Mouse (Mus musculus) layer of hippocampus, postnatal 36 days (tissue): ENCODE data around the gene Szrd1. TPM values are rescaled to one million over a fixed set of nuclear protein-coding genes. Genes with fewer than 3 reads are reported as not detected.
A peak's percentile ranks its signal among the peaks of the same experiment; 100 is the strongest.

Experiments
- DNase-seq, 2 experiments: peaks; one replicate each; pipeline ENCODE4 v3.0.0; 2022
- total RNA-seq, 2 experiments: library from RNA; stranded (reverse); gene quantifications; 2 replicates each; pipeline ENCODE4 v1.2.3; 2021

Gene Szrd1
- total RNA-seq, 2 experiments from 2014 or later, result 47.4 to 62.3 TPM

DNA sequence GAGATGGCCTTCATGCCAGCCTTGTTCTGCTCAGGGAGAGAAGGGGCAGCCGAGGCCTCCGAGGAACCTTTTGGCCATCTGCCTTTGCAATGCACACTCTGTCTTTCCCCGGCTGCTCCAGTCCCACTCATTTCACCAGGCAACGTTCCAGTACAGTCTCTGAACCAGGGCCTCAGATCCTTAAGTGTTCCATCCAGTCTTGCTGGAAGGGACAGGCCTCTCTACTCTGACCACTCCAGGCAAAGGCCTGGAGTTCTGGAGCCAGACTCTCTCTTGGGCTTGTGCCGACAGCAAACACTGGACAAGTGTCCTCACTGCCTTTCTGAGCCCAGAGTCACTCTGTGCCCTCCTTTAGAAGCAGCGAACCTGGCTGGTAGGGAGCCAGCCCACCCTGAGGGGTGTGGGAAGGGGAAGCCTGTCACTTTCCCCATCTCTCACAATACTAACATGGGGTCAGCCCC is 25.0 kb downstream of the Szrd1 start:
- DNase-seq, result peak; percentile 44 to 58

DNA sequence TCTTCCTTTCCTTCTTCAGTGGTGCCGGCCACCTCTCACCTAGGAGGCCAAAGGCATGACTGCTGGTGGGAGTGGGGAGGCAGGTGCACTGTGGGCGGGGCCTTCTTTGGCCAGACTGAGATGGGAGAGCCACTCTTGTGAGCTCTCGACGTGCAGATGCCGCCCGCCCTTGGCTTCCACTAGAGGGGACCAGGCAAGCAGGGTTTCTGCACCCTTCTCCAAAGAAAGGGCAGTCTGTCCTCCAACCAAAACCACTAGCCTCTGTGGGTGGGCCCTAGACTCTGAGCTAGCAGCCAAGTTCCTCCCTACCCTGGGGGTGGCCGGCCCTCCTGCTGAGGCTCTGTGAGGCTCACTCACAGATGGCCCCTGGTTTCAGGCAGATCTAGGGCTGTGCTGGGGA is 25.7 kb downstream of the Szrd1 start:
- peak in 1 of 2 experiments; percentile 32 for DNase-seq

DNA sequence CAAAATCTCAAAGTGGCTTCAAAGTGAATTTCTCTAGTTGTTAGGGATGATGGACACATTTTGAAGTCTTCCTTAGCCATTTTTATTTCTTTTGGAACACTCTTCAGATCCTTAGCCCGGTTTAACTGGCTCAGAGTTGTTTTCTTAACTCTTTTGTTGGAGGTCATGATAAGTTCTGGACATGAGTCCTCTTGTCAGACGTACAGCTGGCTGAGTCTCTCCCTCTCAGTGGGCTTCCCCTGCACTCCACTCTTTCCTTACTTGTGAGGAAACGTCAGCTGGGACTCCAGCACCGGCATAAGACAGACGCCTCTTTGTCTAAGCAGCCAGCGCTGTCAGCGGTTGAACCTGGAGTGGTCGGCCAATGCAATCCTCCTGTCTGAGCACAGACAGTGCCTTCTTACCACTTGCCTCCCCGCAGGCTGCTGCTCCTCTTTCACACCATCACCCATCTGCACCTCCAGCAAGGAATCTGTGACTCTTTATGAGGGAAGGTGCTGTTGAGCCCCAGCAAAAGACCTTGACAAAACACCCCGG is 31.3 kb downstream of the Szrd1 start:
- DNase-seq, result no peak

DNA sequence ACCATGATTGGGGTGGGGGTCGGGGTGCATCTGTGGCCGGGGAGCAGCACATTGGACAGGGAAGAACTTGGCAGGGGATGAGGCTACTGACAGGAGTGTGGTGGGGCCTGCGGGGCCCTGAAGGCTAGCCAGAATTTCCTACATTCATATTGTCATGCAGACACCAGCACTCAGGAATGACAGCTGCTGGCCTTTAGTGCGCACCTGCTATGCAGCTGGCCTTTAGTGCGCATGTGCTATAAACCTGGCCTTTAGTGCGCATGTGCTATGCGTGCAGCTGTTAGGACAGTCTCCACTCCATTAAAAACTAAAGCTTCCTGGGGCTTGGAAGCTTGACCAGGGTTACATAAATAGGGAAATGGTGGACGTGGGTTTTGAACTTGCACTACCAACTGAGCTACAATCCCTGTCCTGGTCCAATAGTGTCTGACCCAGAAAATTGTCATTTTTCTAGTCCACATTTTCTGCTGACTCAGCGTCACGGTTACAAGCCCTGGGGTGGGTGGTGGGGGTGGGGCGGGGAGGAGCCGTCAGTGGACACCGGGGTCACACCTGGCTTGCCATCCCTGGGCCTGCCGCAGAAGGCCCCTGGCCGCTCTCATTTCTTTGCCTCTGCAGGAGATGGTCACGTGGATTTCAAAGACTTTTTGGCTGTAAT is 32.9 kb downstream of the Szrd1 start:
- no peak for DNase-seq

DNA sequence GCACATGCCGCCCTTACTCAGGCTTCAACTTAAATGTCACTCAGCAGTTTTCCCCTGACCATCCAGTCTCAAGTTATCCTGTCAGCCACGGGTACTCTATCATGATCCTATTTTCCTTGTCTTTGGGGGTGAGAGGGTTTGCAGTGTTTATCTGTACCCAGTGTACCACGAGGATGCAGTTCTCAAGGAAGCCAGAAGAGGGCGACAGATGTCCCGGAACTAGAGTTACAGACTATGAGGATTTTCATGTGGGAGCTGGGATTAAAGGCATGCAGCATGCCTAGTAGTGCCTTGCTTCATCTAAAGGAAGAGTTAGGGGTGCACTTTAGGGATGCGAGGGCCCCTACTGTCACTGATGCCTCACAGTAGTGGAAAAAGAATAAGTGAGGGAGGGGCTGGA is 37.7 kb downstream of the Szrd1 start:
- DNase-seq, result no peak

DNA sequence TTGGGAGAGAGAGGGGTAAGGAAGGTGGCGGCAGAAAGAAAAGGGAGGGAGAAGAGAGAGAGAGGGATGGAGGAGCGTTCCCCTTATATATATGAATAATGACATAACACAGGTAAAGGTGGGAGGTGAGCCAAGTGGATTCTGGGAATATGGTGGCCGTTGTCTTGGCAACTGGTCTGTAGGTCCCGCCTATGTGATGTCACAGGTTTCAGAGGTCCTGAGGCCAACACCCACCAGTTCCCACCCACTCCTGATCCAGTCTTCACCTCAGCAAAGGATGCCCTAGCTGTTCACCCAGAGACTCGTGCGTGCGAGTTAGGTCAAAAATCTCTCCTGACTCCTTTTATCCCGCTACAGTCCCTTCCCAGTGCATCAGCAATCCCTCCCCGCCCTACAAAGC is 38.3 kb downstream of the Szrd1 start:
- DNase-seq, result no peak

DNA sequence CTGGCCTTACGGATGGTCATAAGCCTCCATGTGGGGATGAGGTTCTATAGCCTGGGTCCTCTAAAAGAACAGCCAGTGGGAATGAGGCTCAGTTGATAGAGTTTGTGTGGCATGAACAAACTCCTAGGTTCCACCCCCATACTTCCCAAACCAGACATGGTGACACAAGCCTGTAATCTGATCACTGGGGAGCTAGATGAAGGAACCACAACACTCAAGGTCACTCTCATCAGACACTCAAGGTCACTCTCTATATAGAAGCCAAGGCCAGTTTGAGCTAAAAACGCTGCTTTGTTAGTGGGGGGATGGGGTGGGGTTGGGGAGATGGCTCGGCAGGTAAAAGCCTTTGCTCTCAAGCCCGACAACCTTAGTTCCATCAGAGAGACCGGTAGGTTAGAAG is 39.6 kb downstream of the Szrd1 start:
- DNase-seq, result no peak

DNA sequence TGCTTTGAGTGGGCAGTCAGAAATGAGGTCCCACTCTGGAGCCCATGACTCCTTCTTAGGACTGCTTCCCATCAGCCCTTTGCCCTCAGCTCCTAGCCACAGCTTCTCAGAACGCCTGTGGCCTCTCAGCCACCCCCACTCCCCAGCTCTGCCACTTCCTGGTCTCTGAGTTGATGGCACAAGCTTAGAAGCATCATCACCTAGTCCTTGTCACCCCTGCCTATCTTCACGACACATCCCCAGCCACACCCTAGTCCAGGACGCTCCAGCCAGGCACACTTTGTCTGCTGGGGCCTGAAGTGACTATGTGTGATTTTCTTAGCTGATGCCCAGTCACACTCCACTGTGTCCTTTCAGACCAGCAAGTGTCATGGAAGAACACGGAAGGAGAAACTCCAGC is 40.6 kb downstream of the Szrd1 start:
- DNase-seq, result no peak

DNA sequence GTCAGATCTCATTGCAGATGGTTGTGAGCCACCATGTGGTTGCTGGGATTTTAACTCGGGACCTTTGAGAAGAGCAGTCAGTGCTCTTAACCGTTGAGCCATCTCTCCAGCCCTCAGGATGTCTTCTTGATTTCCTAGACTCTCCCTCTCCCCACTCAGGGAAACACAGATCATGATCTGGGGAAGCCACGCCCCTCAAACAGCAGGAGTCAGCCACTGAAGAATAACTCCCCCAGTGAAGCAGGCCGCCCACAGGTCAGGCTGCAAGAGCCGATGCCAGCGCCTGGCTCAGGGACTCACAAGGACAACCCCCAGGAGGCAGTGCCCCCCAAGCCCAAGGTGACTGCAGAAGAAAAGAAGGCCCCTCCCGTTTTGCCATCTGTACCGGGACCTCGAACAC is 42.9 kb downstream of the Szrd1 start:
- DNase-seq, result no peak

DNA sequence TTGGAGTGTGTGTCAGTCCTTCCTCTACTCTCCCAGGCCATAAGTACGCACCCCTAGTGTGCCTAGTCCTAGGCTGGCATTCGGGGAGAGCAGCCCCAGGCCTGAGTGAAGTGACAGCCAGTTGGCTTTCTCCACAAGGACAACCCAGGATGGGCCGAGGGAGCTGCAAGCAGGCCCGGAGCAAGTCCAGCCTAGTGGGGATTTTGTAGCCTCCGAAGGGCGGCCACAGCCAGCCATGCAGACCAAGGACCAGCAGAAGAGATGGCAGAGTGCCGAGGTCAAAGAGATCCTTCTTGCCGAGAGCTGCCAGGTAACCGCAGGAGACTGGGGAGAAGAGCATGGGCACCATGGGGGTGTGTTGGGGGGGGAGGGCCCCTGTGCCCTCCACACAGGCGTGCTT is 44.6 kb downstream of the Szrd1 start:
- DNase-seq, result no peak

DNA sequence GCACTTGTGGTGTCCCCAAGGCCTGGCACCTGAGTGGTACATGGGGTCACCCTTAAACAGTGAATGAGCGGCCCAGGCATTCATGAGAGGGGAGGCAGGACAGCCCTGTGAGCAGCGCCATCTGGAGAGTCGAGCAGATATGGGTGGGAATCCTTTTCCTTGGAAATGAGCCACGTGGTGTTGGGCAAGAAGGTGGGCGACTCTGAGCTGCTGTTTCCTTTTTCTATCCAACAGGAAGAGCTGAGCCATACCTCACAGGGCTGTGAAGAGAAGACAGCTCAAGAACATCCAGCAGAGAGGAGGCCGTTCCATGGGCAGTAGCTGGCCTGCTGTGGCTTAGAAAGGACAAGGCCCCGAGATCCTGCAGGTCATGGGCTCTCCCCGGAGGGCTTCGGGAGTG is 50.9 kb downstream of the Szrd1 start:
- DNase-seq, result no peak

DNA sequence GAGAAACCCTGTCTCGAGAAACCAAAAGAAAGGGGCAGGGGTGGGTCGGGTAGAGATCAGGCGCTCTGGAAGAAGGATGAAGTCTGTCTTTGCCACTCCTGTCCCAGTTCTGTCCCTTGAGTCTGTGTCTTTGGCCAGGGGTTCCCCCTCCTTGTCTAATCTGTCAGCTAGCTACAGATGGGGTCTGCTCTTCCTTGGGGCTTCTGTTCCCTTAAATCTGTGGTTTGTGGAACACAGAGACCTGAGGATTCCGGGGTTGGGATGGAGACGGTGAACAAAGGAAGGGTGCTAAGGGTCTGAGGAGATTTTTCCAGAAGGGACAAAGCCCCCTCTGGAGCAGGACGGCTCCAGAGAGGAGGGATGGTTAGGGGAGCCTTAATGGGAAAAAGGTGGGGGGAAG is 51.5 kb downstream of the Szrd1 start, which contains the start of gene Spata21:
Gene Spata21 (plus strand): TSS at position 301 of the 400 bp plus-strand sequence.
- DNase-seq, result no peak

DNA sequence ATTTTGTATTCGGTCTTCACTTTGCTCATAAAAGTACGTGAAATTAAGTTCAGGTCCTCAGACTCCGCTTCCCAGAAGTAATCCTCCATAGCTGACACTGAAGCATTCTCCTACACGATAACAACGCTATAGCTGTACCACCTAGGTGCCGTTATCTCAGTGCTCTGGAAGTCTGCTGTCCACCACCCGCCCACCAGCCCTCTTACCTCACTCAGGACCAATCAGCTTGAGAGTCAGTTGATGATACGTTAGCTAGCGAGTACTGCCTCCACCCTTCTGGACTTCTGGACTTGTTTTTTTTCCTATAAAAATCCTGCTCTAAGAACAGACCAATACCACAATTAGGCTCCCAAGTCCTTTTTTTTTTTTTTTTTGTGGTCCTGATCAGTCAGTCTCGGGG is 52.7 kb downstream of the Szrd1 start:
- DNase-seq, result no peak

DNA sequence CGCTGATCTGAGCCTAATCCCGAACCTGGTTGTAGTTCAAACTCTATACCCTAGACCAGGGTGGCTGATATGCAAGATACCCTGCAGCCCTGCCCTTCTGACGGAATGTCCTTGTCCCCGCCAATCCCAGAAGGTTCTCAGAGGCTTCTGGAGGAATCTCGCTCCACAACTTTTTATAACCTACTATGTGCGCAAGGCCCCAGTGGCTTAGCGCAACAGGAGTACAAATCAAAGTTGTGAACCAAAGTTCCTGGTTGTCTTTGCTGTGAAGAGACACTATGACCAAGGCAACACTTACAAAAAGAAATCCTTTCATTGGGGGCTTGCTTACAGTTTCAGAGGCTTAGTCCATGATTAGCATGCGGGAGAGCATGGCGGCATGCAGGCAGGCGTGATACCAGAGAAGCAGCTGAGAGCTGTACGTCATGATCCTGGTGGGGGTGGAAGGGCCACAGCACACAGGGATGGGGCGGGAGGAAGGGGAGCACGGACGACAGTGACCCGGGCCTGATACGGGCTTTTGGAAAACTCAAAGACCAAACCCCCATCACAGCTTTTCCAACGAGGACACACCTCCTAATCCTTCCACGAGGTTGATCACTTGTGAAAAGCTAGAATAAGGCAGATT is 61.0 kb downstream of the Szrd1 start:
- DNase-seq, result no peak

DNA sequence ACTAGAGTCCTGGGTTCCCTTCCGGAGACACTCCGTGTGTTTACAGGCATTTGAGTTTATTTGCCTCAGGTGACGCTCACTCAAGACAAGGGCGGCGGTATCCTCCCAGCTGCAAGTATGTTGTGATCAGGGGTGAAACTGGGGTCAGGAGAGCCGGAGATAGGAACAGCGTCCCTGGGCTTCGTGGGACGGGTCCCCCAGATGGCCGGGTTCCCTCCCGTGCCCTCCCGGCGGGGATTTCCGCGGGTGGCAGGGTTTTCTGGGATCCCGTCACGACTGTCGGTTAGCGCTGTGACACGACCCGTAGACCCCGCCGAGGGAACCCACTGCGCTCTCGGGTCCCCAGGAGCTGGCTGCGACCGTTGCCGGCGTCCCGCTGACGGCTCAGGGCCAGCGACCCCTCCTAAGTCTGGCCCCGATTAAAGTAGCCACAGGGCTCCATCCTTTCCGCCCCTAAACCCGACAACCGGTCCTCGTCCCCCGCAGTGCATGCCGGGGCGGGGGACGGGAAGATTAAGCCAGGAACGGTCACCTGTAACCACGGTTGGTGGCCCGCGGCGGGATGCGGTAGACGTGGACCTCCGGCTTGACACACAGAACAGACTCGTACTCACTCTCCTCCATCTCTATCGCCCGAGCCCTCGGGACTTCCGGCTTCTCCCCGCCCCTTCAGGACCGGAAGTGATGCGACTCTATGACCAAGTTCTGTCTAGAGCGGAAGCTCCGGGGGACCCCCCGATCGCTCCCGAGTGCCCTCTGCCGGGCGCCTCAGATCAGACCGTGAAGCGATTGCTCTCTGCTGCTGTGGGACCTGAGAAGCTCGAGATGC is 61.7 kb downstream of the Szrd1 start, which contains the start of gene Necap2:
Gene Necap2 (minus strand): TSS at position 677 of the 829 bp plus-strand sequence.
- peak; percentile 93 to 94 for DNase-seq

DNA sequence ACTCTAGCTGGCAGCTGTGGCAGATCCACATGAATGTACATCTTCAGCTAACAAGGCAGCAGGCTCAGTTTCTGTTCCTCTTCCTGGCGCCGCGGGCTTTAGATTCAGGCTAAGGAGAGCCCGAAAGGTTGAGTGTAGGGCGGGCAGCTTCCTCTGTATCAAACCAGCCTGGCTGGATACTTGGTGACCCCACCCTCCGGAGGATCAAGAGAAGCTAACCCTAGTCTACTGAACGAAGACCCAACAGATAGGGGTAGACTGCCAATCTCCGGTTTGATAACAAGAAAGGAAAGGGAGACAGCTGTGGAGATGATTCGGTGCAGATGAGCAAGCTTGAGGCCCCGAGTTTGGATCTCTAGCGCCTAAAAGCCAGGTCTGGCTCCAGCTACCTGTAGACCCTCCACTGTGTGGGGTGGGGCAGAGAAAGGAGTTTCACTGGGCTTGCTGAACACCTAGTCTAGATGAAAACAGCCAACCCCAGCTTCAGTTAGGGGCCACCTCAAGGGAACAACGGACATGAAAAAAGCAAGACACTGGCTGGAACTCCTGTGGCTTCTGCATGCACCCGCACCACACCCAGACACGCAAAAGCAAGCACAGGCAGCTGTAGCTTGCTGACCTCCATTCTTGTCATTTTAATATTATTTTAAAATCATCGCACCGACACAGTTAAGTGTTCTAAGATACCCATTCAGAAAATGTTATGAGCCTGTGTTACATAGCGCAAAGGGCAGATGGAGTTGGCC is 62.6 kb downstream of the Szrd1 start:
- DNase-seq, result no peak

DNA sequence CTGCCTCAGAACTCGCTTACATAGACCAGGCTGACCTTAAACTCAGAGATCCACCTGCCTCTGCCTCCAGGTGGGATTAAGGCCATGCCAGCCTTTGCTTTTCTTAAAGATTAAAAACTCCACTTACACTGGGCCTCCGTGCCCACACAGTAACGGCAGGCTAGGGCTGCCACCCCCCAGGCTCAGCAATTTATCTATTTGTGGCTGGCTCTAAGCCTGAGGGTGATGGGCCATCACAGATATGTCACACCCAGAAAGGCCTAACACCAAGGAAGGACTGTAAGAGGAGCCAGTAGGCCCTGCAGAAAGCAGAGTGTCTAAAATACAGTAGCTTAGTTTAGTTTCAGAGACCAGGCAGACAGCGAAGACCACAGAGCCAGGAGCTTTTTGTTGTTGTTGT is 65.5 kb downstream of the Szrd1 start:
- no peak for DNase-seq

DNA sequence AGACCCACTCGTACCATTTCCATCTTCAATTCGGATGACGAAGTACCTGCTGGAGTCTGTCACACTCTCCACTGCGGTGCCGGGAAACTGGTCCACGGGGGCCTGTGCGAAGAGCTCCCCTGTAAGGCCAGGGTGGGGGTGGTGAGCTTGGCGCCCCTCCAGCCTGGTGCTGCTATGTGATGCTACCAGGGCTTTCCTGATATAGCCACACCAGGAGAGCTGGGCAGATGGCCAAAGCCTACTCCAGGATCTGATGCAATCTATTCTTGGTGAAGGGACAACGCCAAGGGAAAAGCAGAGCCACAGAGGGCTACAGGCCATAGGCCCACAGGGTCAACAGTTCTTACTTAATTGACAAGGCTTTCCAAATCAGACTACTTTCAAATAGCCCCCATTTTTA is 65.9 kb downstream of the Szrd1 start:
- DNase-seq, result no peak

DNA sequence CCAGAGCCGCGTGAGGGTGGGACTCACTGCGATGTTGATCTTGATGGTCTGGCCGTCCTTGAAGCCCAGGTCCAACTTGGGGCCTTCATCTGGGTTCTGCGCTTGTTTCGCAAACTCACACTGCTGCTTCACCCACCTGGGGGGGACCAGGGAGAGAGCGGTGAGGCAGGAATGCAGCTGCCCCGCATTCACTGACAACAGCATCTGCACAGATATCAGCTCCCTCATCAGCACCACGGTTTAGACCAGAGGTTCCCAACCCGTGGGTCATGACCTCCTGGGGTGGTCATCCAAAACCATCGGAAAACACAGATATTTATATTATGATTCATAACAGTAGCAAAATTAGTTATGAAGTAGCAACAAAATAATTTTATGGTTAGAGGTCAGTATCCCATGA is 67.1 kb downstream of the Szrd1 start:
- DNase-seq, result no peak

DNA sequence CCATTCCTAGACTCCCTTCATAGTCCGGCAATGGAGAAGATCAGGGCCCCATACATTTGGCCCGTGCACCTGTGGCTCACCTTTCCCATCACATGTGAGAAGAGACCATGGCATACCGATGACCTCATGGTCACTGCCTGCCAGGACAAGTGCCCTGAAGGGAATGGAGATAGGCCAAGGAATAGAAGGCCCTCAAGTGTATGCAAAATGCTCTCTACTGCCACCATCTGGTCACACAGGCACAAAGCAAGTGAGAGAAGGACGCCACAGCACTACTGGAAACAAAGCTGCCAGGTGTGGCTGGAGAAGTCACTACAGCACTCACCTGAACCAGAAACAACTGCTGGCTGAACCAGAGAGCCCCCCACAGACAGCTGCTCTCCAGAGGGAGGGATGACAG is 69.8 kb downstream of the Szrd1 start:
- DNase-seq, result no peak

DNA sequence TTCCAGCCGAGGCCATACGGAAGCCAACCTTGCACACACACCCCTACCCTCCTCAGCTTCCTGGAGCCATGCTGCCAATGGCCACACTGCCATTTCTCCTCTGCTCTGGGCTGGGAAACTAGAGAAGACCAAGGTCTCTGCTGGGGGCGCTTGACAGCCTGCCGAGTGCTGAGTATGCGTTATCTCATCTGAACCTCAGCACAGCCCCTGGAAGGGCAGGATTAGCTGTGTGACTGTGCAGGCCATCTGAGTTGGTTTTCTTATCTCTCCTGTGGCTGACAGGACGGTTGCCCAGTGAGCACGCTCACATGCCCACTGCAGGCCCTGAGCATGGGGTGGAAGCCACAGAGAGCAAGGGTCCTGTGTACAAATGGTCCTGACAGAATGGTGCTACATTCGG is 70.9 kb downstream of the Szrd1 start:
- no peak for DNase-seq

DNA sequence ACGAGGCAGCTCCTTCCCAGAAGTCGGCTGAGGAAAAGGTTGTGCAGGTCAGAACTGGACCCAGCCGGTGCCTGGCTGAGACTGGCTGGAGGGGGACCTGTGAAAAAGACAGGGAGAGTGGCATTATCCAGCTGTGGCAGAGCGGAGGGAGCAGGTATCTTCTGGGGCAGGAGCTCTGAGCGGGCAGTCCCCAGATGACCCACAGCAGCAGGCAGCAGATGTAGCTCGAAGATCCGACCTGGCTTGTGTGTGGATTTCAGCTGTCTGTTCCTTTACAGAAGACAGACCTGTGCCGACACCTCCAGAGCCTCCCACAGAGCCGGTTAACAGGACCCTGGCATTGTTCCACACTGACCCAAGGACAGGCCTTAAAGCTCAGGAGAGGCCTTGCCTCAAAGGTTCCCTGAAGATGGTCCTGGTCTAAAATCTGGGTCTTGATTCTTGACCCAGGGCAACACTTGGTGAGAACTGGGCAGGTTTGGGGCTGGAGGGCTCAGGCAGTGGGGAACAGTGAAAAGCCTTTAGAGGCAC is 72.0 kb downstream of the Szrd1 start:
- DNase-seq, result no peak
